Mouse (Mus musculus) erythroid progenitor cell, adult 5-6 weeks (primary cell): ENCODE data around the gene Olfr123. TPM values are rescaled to one million over a fixed set of nuclear protein-coding genes. Genes with fewer than 3 reads are reported as not detected.

Experiments
- ATAC-seq: replicated peaks from 2 replicates; pipeline ENCODE4 v1.8.0; 2016; ENCODE audit warnings: moderate number of reproducible peaks, mild to moderate bottlenecking, moderate TSS enrichment, inconsistent platforms; ENCODE audit not compliant: poor library complexity, low FRiP score, severe bottlenecking
- total RNA-seq, 2 experiments: library from RNA; stranded (forward) in 1 of 2; stranded (reverse) in 1 of 2; fragments of 150-400 nt in 1 of 2; fragments of 186-747, 209-891 nt in 1 of 2; gene quantifications; 2 replicates each; pipeline versions ENCODE4 v1.2.3 to v1.2.4; 2015 to 2017; ENCODE audit warnings: low replicate concordance in 2 of 2

Olfr123 gene
- total RNA-seq (2015; ENCODE audit: low replicate concordance) (not detected in 2 replicates), total RNA-seq (2017; ENCODE audit: low replicate concordance) (not detected in 2 replicates)

- no peak for ATAC-seq
Observed at GRCm38 (mm10) chr17:37793229-37793628, at the start of gene Olfr123. Gene Olfr123 (plus strand): TSS chr17:37793529.

DNA sequence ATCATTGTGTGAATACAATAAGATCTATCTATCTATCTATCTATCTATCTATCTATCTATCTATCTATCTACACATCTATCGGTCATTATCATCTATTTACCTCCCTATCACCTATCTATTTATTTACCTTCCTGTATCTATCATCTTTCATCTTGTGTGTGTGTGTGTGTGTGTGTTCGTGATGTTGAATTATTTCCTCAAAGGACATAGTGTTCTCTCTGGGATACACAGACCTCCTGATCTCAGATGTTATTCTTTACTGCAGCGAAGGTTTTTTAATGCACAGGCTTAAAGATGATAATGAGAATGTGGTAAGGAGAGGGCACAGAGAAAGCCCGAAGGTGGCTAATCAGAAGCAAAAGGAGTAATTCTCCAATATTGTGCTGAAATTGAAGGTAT lies 25.0 kb upstream of the Olfr123 start, which contains the start of gene Olfr122:
TSS of gene Olfr122 (plus strand) at position 301 of the 400 bp plus-strand sequence.
- ATAC-seq, result no peak

- no peak for ATAC-seq
Observed at GRCm38 (mm10) chr17:37799588-37799987, 6.3 kb downstream of the Olfr123 start, which contains the start of gene Olfr124. Gene Olfr124 (plus strand): TSS chr17:37799888.

GRCm38 (mm10) chr17:37832649-37833048 lies 39.3 kb downstream of the Olfr123 start, which contains the start of gene Olfr125:
Gene Olfr125 (plus strand): TSS chr17:37832949.
- no peak for ATAC-seq

DNA sequence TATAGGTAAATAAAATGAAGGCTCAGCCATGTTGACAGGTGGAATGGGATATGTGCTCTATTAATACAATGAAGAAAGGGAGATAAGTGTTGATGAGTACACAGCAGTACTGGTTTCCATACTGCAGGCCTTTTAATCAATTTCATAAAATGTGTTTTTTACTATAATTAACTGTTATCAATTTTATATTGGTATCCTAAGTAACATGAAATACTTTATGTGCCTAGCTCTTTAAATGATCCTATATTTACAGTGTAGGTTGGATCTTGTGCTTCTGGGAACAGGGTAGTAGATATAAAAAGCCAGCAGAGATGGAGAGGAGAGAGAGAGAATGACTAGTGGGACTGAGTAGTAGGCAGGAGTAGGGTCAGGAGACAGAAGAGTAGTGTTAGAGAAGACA lies 53.9 kb downstream of the Olfr123 start, which contains the start of gene Olfr126:
TSS of gene Olfr126 (plus strand) at position 301 of the 400 bp plus-strand sequence.
- ATAC-seq, result no peak

Other genes starting within 250 kb of the Olfr123 start
- not detected in 2 replicates for gene Olfr112, start 224.1 kb upstream of the Olfr123 start, total RNA-seq (2015; ENCODE audit: low replicate concordance)
- gene Olfr112, start 224.1 kb upstream of the Olfr123 start, total RNA-seq (2017; ENCODE audit: low replicate concordance), result not detected in 2 replicates
- gene Olfr113, start 215.9 kb upstream of the Olfr123 start, total RNA-seq (2015; ENCODE audit: low replicate concordance), result not detected in 2 replicates
- gene Olfr113, start 215.9 kb upstream of the Olfr123 start, total RNA-seq (2017; ENCODE audit: low replicate concordance), result not detected in 2 replicates
- not detected in 2 replicates for gene Olfr114, start 200.8 kb upstream of the Olfr123 start, total RNA-seq (2015; ENCODE audit: low replicate concordance)
- gene Olfr114, start 200.8 kb upstream of the Olfr123 start, total RNA-seq (2017; ENCODE audit: low replicate concordance), result not detected in 2 replicates
- gene Olfr115, start 166.4 kb upstream of the Olfr123 start, total RNA-seq (2015; ENCODE audit: low replicate concordance), result not detected in 2 replicates
- gene Olfr115, start 166.4 kb upstream of the Olfr123 start, total RNA-seq (2017; ENCODE audit: low replicate concordance), result not detected in 2 replicates
- gene Olfr116, start 166.3 kb upstream of the Olfr123 start, total RNA-seq (2015; ENCODE audit: low replicate concordance), result not detected in 2 replicates
- gene Olfr116, start 166.3 kb upstream of the Olfr123 start, total RNA-seq (2017; ENCODE audit: low replicate concordance), result not detected in 2 replicates
- not detected in 2 replicates for gene Olfr117, start 129.7 kb upstream of the Olfr123 start, total RNA-seq (2015; ENCODE audit: low replicate concordance)
- not detected in 2 replicates for gene Olfr117, start 129.7 kb upstream of the Olfr123 start, total RNA-seq (2017; ENCODE audit: low replicate concordance)
- gene Olfr118, start 126.5 kb upstream of the Olfr123 start, total RNA-seq (2015; ENCODE audit: low replicate concordance), result not detected in 2 replicates
- not detected in 2 replicates for gene Olfr118, start 126.5 kb upstream of the Olfr123 start, total RNA-seq (2017; ENCODE audit: low replicate concordance)
- not detected in 2 replicates for gene Olfr119, start 97.0 kb upstream of the Olfr123 start, total RNA-seq (2015; ENCODE audit: low replicate concordance)
- not detected in 2 replicates for gene Olfr119, start 97.0 kb upstream of the Olfr123 start, total RNA-seq (2017; ENCODE audit: low replicate concordance)
- not detected in 2 replicates for gene Olfr120, start 71.7 kb upstream of the Olfr123 start, total RNA-seq (2015; ENCODE audit: low replicate concordance)
- gene Olfr120, start 71.7 kb upstream of the Olfr123 start, total RNA-seq (2017; ENCODE audit: low replicate concordance), result not detected in 2 replicates
- gene Olfr121, start 44.7 kb upstream of the Olfr123 start, total RNA-seq (2015; ENCODE audit: low replicate concordance), result not detected in 2 replicates
- gene Olfr121, start 44.7 kb upstream of the Olfr123 start, total RNA-seq (2017; ENCODE audit: low replicate concordance), result not detected in 2 replicates
- not detected in 2 replicates for gene Olfr122, start 24.9 kb upstream of the Olfr123 start, total RNA-seq (2015; ENCODE audit: low replicate concordance)
- not detected in 2 replicates for gene Olfr122, start 24.9 kb upstream of the Olfr123 start, total RNA-seq (2017; ENCODE audit: low replicate concordance)
- not detected in 2 replicates for gene Olfr124, start 6.4 kb downstream of the Olfr123 start, total RNA-seq (2015; ENCODE audit: low replicate concordance)
- not detected in 2 replicates for gene Olfr124, start 6.4 kb downstream of the Olfr123 start, total RNA-seq (2017; ENCODE audit: low replicate concordance)
- gene Olfr125, start 39.4 kb downstream of the Olfr123 start, total RNA-seq (2015; ENCODE audit: low replicate concordance), result not detected in 2 replicates
- not detected in 2 replicates for gene Olfr125, start 39.4 kb downstream of the Olfr123 start, total RNA-seq (2017; ENCODE audit: low replicate concordance)
- gene Olfr126, start 54.0 kb downstream of the Olfr123 start, total RNA-seq (2015; ENCODE audit: low replicate concordance), result not detected in 2 replicates
- gene Olfr126, start 54.0 kb downstream of the Olfr123 start, total RNA-seq (2017; ENCODE audit: low replicate concordance), result not detected in 2 replicates
- not detected in 2 replicates for gene Olfr127, start 106.9 kb downstream of the Olfr123 start, total RNA-seq (2015; ENCODE audit: low replicate concordance)
- not detected in 2 replicates for gene Olfr127, start 106.9 kb downstream of the Olfr123 start, total RNA-seq (2017; ENCODE audit: low replicate concordance)
- gene Olfr128, start 127.0 kb downstream of the Olfr123 start, total RNA-seq (2015; ENCODE audit: low replicate concordance), result not detected in 2 replicates
- gene Olfr128, start 127.0 kb downstream of the Olfr123 start, total RNA-seq (2017; ENCODE audit: low replicate concordance), result not detected in 2 replicates
- gene Olfr761, start 159.6 kb downstream of the Olfr123 start, total RNA-seq (2015; ENCODE audit: low replicate concordance), result not detected in 2 replicates
- gene Olfr761, start 159.6 kb downstream of the Olfr123 start, total RNA-seq (2017; ENCODE audit: low replicate concordance), result not detected in 2 replicates